In the genomic region with DNA sequence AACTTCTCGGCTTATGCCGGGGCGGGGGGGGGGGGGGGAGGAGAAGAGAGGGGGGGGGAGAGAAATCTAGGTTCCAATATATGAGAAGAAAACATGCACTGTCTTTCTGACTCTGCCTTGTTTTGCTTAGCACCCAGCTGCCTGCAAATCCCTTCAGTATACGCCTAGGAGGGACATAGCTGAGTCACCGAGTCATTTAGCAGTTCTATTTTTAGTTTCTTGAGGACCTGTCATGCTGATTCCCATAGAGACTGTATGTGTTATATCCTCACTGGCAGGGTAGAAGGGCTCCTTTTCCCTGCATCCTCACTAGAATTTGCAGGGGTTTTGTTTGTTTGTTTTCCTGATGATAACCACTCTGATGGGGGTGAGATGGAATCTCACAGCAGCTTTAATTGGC, we compare ENCODE assay signal across 13 mouse cellular contexts. TPM values are rescaled to one million over a fixed set of nuclear protein-coding genes. Genes with fewer than 3 reads are reported as not detected.
A peak's percentile ranks its signal among the peaks of the same experiment; 100 is the strongest.
DNase-seq lines count a peak whose midpoint lies in the region; ATAC-seq and TF ChIP-seq lines count a peak whose summit lies in the region.
"Had no signal": no experiment of that assay in that cellular context is flagged by ENCODE, and none has a peak within 500 bp of the region (broad histone marks: within the 10 kb centered on the region; RNA-seq: fewer than 3 reads in every experiment).

No protein-coding gene starts in this region.

- H3K9ac ChIP-seq in forebrain, embryonic 11.5 days (ENCODE audit: low read length): no peak overlapping the region
- H3K9ac ChIP-seq: liver, embryonic 13.5 days had no signal

- WGBS in olfactory bulb, adult 2 months: 32% methylated on average over 5 of the region's 5 CpGs
- 89% methylated on average over 4 of the region's 5 CpGs for WGBS in forebrain, embryonic 11.5 days

- peaks cover 13% of the 10 kb centered on the region for H3K4me1 ChIP-seq in olfactory bulb, adult 2 months (ENCODE audit: control insufficient read depth, insufficient read depth, low read length)
- H3K4me1 ChIP-seq in forebrain, embryonic 11.5 days (replicated peaks; ENCODE audit: control insufficient read depth, insufficient read depth, low read length): peaks cover 5% of the 10 kb centered on the region; the same call in 1 of the 2 replicates
- H3K4me1 ChIP-seq: liver, embryonic 13.5 days had no signal

- H3K27ac ChIP-seq in olfactory bulb, adult 2 months (ENCODE audit: insufficient read depth, low read depth, low read length): peak overlapping the region; percentile 93
- H3K27ac ChIP-seq in forebrain, embryonic 11.5 days (ENCODE audit: low read depth, low read length): no peak overlapping the region
- H3K27ac ChIP-seq: liver, embryonic 13.5 days had no signal

- DNase-seq in frontal cortex, postnatal 14 days (ENCODE audit: low spot score in 2 of 2): no peak
- peak; percentile 15 for DNase-seq in retina, postnatal 1 day
- DNase-seq in retina, embryonic 14.5 days (ENCODE audit: low spot score): no peak
- peak; percentile 27 to 60 for DNase-seq in heart, adult 9 months (ENCODE audit: low spot score in 2 of 2)
- no peak for DNase-seq in forebrain, embryonic 11.5 days (ENCODE audit: low spot score)
- DNase-seq: cerebellum, postnatal 25 days; liver, embryonic 13.5 days; thymus, postnatal 4 days had no signal

- TF ChIP-seq POLR2A in olfactory bulb, adult 2 months (IDR thresholded peaks at IDR 0.05; ENCODE audit: insufficient read depth, low read depth, low read length): no peak

- no peak overlapping the region for H3K4me3 ChIP-seq in olfactory bulb, adult 2 months (ENCODE audit: insufficient read depth, low read depth, low read length)
- no peak overlapping the region for H3K4me3 ChIP-seq in forebrain, embryonic 11.5 days (ENCODE audit: low read depth, low read length)
- H3K4me3 ChIP-seq: liver, embryonic 13.5 days had no signal

- peaks cover 5% of the 10 kb centered on the region; the same call in 1 of the 2 replicates for H3K36me3 ChIP-seq in forebrain, embryonic 11.5 days (ENCODE audit: control insufficient read depth, insufficient read depth, low read length)

- no peaks in the 10 kb centered on the region for H3K27me3 ChIP-seq in forebrain, embryonic 11.5 days (ENCODE audit: control insufficient read depth, insufficient read depth, low read length)
- H3K27me3 ChIP-seq: liver, embryonic 13.5 days had no signal

- TF ChIP-seq CTCF in olfactory bulb, adult 2 months (IDR thresholded peaks at IDR 0.05; ENCODE audit: insufficient read depth, low read depth, low read length): no peak

- H3K9me3 ChIP-seq in forebrain, embryonic 11.5 days (ENCODE audit: control insufficient read depth, low read length): no peaks in the 10 kb centered on the region; the same call in 1 of the 2 replicates
- H3K9me3 ChIP-seq: liver, embryonic 13.5 days had no signal

- peak; percentile 58 for ATAC-seq in frontal cortex, adult (ENCODE audit: low TSS enrichment)
- no peak for ATAC-seq in monocyte, adult 5-6 weeks (replicated peaks; ENCODE audit: insufficient number of reproducible peaks, low FRiP score, low TSS enrichment, poor library complexity, severe bottlenecking)
- no peak for ATAC-seq in forebrain, embryonic 11.5 days (replicated peaks; ENCODE audit: low FRiP score)

- H3K4me2 ChIP-seq in forebrain, embryonic 11.5 days (ENCODE audit: low read depth, low read length, severe bottlenecking): no peak overlapping the region
- H3K4me2 ChIP-seq: liver, embryonic 13.5 days; midbrain, embryonic 11.5 days had no signal

RNA-seq across cellular contexts. Expression of a gene that starts 20.1 kb away (rescaled TPM):
- not detected in 2 replicates for polyA plus RNA-seq in olfactory bulb, adult 2 months (2012; ENCODE audit: insufficient read depth, insufficient read length, low replicate concordance, missing spikeins)
- total RNA-seq in monocyte, adult 5-6 weeks (2017): 6.1 to 31.0 TPM (median 8.3 TPM) in 3 replicates
- 8.0 and 8.9 TPM in 2 replicates for polyA plus RNA-seq in forebrain, embryonic 11.5 days (2014; fragmentation: Nextera tagmentation; extraction: Ambion mirVana)

RNA-seq across cellular contexts. Expression of a gene that starts 20.2 kb away (rescaled TPM):
- polyA plus RNA-seq in olfactory bulb, adult 2 months (2012; ENCODE audit: insufficient read depth, insufficient read length, low replicate concordance, missing spikeins): not detected in 2 replicates
- 0.95 to 1.7 TPM (median 1.3 TPM) in 3 replicates for total RNA-seq in monocyte, adult 5-6 weeks (2017)
- 1.6 and 2.3 TPM in 2 replicates for polyA plus RNA-seq in forebrain, embryonic 11.5 days (2014; fragmentation: Nextera tagmentation; extraction: Ambion mirVana)
- total RNA-seq: adrenal gland, adult 18-20 months had no signal

Comparison
In these comparisons a context has a peak if more than half of its experiments do, and no peak if none do; other contexts are left out.
1. DNase-seq: peak in retina, postnatal 1 day (single experiment) and heart, adult 9 months (2 of 2); none in frontal cortex, postnatal 14 days (0 of 2), retina, embryonic 14.5 days (single experiment) and forebrain, embryonic 11.5 days (single experiment).